Mouse (Mus musculus) ZHBTc4 (cell line): ENCODE results near the gene Hist1h4k.

Experiments
- DNase-seq: peaks from one replicate; pipeline ENCODE4 v3.0.0-alpha.2; 2011; ENCODE audit warnings: low read depth, low spot score

Hist1h4k gene

GRCm38 (mm10) chr13:21718381-21719080 lies 31.8 kb downstream of the Hist1h4k start:
- DNase-seq: peak; percentile 75

- DNase-seq: peak; percentile 92
Observed at GRCm38 (mm10) chr13:21717397-21718357, 32.6 kb downstream of the Hist1h4k start, which contains the start of gene Hist1h3h. Gene Hist1h3h, plus strand, starts transcription at chr13:21717659.

- peak; percentile 78 for DNase-seq
Observed at GRCm38 (mm10) chr13:21716540-21717391, 33.5 kb downstream of the Hist1h4k start.

GRCm38 (mm10) chr13:21715864-21716539 lies 34.3 kb downstream of the Hist1h4k start, which contains the start of the genes Hist1h2bl and Hist1h2ai:
Gene Hist1h2bl, minus strand, starts transcription at chr13:21716143.
Gene Hist1h2ai, plus strand, starts transcription at chr13:21716422.
- peak; percentile 95 for DNase-seq

- peak; percentile 52 for DNase-seq
Observed at GRCm38 (mm10) chr13:21715131-21715863, 35.0 kb downstream of the Hist1h4k start.

GRCm38 (mm10) chr13:21714725-21715124 lies 35.6 kb downstream of the Hist1h4k start:
- DNase-seq: peak; percentile 73

- no peak for DNase-seq
Observed at GRCm38 (mm10) chr13:21711698-21712097, 38.6 kb downstream of the Hist1h4k start.

GRCm38 (mm10) chr13:21710821-21711525 lies 39.3 kb downstream of the Hist1h4k start:
- peak; percentile 74 for DNase-seq

- peak; percentile 91 for DNase-seq
Observed at GRCm38 (mm10) chr13:21710031-21710711, 40.1 kb downstream of the Hist1h4k start.

- no peak for DNase-seq
Observed at GRCm38 (mm10) chr13:21706669-21707068, 43.6 kb downstream of the Hist1h4k start.
